Mouse (Mus musculus) C2C12 (cell line): ENCODE results near the gene Rpl3l.

Experiments used
- CTCF ChIP-seq: IDR thresholded peaks from one replicate; pipeline ENCODE4 v1.5.1; 2011; ENCODE audit not compliant: control insufficient read depth, insufficient read depth, insufficient read length
- MAX ChIP-seq: IDR thresholded peaks from one replicate; pipeline ENCODE4 v1.6.1; 2011; ENCODE audit warnings: mild to moderate bottlenecking, control low read depth
- MYOG ChIP-seq: IDR thresholded peaks from one replicate; pipeline ENCODE4 v1.6.1; 2011; ENCODE audit not compliant: control insufficient read depth, insufficient read length; ENCODE audit errors: extremely low read depth

DNA sequence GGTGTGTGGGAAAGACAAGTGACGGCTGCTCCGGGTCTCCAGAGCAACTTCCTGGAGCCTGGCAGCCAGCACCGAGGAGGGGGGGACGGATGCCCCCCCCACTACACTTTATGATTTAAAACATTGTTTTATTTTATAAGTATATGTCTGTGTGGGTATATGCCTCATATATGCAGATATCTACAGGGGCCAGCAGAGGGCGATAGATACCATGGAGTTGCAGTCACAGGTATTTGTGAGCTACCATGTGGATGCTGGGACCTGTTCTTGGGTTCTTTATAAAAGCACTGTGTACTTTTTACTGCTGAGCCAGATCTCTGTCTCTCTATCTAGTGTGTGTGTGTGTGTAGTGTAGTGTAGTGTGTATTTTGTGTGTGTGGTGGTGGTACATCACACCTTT lies 45.6 kb downstream of the Rpl3l start:
- TF ChIP-seq MAX (no peak), CTCF (no peak), MYOG (no peak)
